Mouse (Mus musculus): ENCODE results near the gene Tssk2. TPM values are rescaled to one million over a fixed set of nuclear protein-coding genes. Genes with fewer than 3 reads are reported as not detected.

The Tssk2 gene
- polyA plus RNA-seq, 1 experiment: not detected

DNA sequence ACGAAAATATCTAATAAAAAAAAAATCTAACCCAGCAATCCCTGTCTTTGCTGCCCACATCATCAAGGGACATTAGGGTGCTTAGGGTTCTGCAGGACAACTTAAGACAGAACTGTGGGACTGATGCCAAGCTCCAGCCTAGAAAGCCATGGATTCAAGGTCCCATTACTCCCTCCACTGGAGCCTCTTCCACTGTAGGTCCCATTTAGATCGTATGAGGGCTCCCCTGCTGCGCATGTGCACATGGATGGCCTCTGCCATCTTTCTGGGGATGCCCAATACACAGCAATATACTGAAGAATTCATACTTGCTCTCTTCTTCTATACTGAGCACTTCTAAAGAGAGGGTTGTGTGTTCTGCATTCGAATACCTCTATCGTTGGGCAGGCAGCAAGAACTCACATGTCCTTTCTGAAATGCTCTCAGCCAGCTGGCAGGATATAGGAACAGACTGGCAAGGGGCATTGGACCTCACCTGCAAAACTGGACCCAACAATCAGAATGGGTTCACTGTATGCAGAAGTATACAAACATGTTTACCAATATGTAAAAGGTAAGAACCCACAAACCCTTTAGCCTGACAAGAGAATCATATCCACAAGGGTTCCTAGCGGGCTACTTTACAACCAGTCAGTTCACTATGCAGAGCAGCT lies 8.6 kb upstream of the Tssk2 start:
- no peak for TF ChIP-seq GATA1 (IDR thresholded peaks at IDR 0.05; ENCODE audit: low read length)

DNA sequence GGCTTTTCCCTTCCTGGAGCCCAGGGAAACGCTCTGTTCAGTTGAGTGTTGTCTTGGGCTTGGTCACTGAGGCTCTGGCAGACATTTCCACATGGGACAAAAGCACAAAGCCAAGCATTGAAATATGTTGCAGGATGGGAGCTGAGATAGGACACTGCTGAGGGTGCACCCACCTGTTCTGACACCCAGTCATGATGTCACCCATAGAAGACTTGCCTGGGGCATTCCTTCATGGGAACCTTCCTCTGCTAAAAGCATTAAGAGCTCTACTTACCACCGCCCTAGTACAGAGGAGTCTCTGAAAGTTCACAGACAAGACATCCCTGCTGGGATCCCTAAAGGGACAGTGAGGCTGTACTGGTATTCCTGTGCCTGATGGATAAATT lies 8.1 kb upstream of the Tssk2 start:
- no peak for TF ChIP-seq GATA1 (IDR thresholded peaks at IDR 0.05; ENCODE audit: low read length)

DNA sequence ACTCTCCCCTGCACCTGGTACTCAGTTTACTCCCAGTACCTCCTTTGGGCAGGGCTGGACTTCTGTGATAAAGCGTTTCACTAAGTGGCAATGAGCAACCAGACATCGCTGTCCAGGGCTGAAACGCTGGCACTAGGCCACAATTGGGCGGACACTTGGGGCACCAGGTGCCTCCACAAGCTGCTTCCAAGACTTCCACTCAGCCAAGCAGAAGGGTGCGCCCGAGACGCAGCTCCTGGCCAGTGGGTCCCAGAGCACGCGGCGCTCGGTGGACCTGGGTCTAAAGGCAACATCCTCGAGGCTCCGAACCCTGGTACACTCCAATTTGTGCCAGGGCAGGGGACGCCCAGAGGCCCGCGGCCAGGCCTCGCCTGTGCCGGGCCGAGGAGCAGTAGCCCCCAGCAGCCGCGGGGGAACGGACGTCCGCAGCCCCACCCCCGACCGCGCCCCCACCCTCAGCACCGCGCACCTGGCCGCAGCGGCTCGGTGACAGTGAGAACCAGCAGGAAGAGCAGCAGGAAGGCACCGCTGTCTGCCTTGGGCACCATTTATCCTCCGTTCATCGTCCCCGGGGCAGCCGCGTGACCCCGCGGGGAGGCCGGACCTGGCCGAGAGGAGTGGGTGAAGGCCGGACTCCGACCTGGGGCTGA lies 7.4 kb upstream of the Tssk2 start:
- TF ChIP-seq GATA1 (IDR thresholded peaks at IDR 0.05; ENCODE audit: low read length): no peak

- TF ChIP-seq GATA1 (IDR thresholded peaks at IDR 0.05; ENCODE audit: low read length): no peak
Measured at GRCm38 (mm10) chr16:17891567-17891959, 6.9 kb upstream of the Tssk2 start, which contains the start of gene Gm20518. TSS of gene Gm20518 (minus strand) at chr16:17891671.

- TF ChIP-seq GATA1 (IDR thresholded peaks at IDR 0.05; ENCODE audit: low read length): no peak
Measured at GRCm38 (mm10) chr16:17892606-17893005, 5.8 kb upstream of the Tssk2 start.

GRCm38 (mm10) chr16:17893923-17894322 lies 4.5 kb upstream of the Tssk2 start, which contains the start of gene Tssk1:
TSS of gene Tssk1 (plus strand) at chr16:17894223.
- no peak for TF ChIP-seq GATA1 (IDR thresholded peaks at IDR 0.05; ENCODE audit: low read length)

- no peak for TF ChIP-seq GATA1 (IDR thresholded peaks at IDR 0.05; ENCODE audit: low read length)
Measured at GRCm38 (mm10) chr16:17896091-17896490, 2.3 kb upstream of the Tssk2 start.

DNA sequence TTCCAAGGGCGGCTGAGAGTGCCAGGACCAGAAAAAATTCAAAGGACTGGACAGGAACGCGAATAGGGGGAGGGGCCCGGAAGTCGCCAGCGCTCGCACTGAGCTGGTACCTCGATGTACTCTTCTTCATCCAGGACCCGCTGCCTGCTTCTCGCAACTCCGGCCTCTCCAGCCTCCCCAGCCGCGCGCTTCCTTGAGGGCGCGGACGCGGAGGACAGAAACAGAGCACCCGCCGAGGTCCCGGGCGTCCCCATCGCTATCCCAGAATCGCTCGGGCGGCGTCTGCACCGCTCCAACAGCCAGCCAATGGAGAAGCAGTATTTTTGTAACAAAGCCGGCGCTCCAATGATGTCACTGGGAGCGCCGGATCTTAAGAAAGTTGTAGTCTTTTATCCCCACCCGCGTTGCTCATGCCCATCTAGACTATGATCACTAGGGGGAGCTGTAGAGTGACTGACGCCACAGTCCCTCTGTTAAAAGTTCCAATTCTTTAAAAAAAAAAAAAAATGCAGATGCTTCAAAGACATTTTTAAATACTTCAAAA lies 12.7 kb downstream of the Tssk2 start, which contains the start of gene Ess2:
TSS of gene Ess2 (minus strand) at position 297 of the 544 bp plus-strand sequence.
- no peak for TF ChIP-seq GATA1 (IDR thresholded peaks at IDR 0.05; ENCODE audit: low read length)

- no peak for TF ChIP-seq GATA1 (IDR thresholded peaks at IDR 0.05; ENCODE audit: low read length)
Measured at GRCm38 (mm10) chr16:17914307-17915249, 16.1 kb downstream of the Tssk2 start, which contains the start of gene Gsc2. TSS of gene Gsc2 (minus strand) at chr16:17915059.

- TF ChIP-seq GATA1 (IDR thresholded peaks at IDR 0.05; ENCODE audit: low read length): no peak
Measured at GRCm38 (mm10) chr16:17920586-17920985, 22.1 kb downstream of the Tssk2 start.

DNA sequence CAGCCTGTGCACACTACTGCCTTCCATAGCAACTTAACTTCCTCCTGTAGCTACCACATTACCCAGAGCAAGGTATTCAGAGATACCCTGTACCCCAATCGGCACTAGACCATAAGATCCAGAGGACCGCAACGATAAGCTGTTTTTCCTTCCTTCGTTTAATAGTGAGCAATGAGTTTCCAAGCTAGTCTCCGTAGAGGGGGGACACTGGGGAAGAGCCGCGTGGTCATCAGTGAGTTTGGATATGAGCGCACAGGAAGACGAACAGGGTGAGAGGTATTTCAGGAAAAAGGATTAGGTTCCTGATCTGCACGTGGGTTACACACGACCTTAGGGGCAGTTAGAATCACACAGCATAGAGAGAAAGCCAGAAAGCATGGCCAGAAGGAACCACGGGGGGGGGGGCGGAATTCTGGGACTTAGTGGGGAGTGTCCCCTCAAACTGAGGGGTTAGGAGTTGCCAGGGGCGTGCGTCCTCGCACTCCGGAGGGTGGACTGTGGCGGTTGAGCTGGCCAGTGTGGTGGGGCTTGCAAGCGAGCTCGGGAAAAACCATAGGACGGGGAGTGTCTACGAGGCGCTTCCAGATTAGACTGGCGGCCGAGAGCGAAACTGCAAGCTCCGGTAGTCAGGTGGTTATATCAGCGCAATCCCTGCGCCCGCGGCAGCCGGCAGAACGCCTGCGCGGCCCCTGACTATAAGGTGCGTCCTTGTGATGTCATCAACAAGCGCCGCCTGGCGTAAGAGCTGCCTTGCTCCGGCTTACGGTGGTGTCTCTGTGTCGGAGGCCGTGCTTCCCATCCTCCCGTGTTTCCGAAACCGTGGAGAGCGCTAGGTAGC lies 23.1 kb downstream of the Tssk2 start:
- no peak for TF ChIP-seq GATA1 (IDR thresholded peaks at IDR 0.05; ENCODE audit: low read length)

- TF ChIP-seq GATA1 (IDR thresholded peaks at IDR 0.05; ENCODE audit: low read length): no peak
Measured at GRCm38 (mm10) chr16:17922163-17922538, 23.7 kb downstream of the Tssk2 start.

- TF ChIP-seq GATA1 (IDR thresholded peaks at IDR 0.05; ENCODE audit: low read length): no peak
Measured at GRCm38 (mm10) chr16:17927351-17928082, 29.1 kb downstream of the Tssk2 start.

- TF ChIP-seq GATA1 (IDR thresholded peaks at IDR 0.05; ENCODE audit: low read length): no peak
Measured at GRCm38 (mm10) chr16:17928087-17928580, 29.7 kb downstream of the Tssk2 start, which contains the start of gene Slc25a1. TSS of gene Slc25a1 (minus strand) at chr16:17928219.
